Mouse (Mus musculus): ENCODE data around the gene Ppp1ca. TPM values are rescaled to one million over a fixed set of nuclear protein-coding genes. Genes with fewer than 3 reads are reported as not detected.

Gene Ppp1ca
- polyA plus RNA-seq, 1 experiment from 2014 or later: 284 TPM

DNA sequence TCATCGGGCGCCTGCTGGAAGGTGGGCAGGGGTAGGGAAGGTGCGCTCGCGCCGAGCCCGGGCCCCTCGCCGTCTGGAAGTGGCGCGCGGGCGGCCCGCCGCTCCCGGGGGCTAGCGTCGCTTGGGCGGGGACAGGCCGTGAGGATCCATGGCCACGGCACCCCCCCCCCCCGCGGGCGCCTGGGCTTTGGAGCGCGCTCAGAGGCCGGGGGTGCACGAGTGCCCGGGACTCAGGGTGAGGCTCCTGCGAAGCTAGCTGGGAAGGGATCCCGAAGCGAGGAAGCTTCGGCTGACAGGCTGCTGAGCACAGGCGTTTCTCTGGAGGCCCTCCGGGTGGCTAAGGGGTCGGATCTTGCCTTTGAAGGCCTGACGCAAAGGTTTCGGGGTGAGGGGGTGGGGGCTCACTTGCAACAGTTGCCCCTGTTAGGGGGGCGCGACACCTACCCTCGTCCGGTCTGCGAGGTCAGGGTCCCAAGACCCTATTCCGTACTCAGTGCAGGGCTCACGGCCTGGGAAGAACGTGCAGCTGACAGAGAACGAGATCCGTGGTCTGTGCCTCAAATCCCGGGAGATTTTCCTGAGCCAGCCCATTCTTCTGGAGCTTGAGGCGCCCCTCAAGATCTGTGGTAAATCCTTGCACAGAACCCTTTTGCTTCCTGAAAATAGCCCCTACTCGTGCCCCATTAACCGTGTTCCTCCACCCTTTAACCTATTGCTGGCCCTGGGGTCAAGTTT, 553 bp downstream of the Ppp1ca start:
- TF ChIP-seq EP300 (IDR thresholded peaks at IDR 0.05; ENCODE audit: low read depth): no peak
- TF ChIP-seq CTCF (IDR thresholded peaks at IDR 0.05; ENCODE audit: low read depth): no peak
- ATAC-seq: peak; percentile 53
- Histone ChIP-seq H3K36me3 (replicated peaks; ENCODE audit: insufficient read depth, low read length) (peaks cover 42% of the 10 kb centered on the region), H3K9ac (replicated peaks) (peak overlapping the region; percentile 93), H3K4me1 (ENCODE audit: insufficient read depth) (peaks cover 37% of the 10 kb centered on the region), H3K9me3 (ENCODE audit: low read length) (no peaks in the 10 kb centered on the region), H3K4me2 (ENCODE audit: low read depth, low read length) (peak overlapping the region; percentile 85), H3K27me3 (ENCODE audit: insufficient read depth, low read length) (no peaks in the 10 kb centered on the region), H3K27ac (ENCODE audit: low read depth) (peak overlapping the region; percentile 89), H3K4me3 (ENCODE audit: low read depth, low read length) (peak overlapping the region; percentile 88)
- DNase-seq: no peak
- 1% methylated on average over 35 of the region's 52 CpGs for WGBS (ENCODE audit: insufficient replicate concordance)

GRCm38 (mm10) chr19:4193129-4193528, 1.3 kb downstream of the Ppp1ca start:
- ATAC-seq (no peak), DNase-seq (no peak)
- no peaks in the 10 kb centered on the region for H3K9me3 ChIP-seq (ENCODE audit: low read length)
- H3K4me3 ChIP-seq (ENCODE audit: low read depth, low read length): peak overlapping the region; percentile 88
- H3K27ac ChIP-seq (ENCODE audit: low read depth): peak overlapping the region; percentile 89; the same call in 1 of the 2 replicates
- peaks cover 42% of the 10 kb centered on the region for H3K4me1 ChIP-seq (ENCODE audit: insufficient read depth)
- H3K9ac ChIP-seq (replicated peaks): peak overlapping the region; percentile 93
- no peak for TF ChIP-seq EP300 (IDR thresholded peaks at IDR 0.05; ENCODE audit: low read depth)
- no peak for TF ChIP-seq CTCF (IDR thresholded peaks at IDR 0.05; ENCODE audit: low read depth)
- WGBS (ENCODE audit: insufficient replicate concordance): 57% methylated on average over 6 of the region's 6 CpGs
- H3K36me3 ChIP-seq (replicated peaks; ENCODE audit: insufficient read depth, low read length): peaks cover 43% of the 10 kb centered on the region
- no peaks in the 10 kb centered on the region for H3K27me3 ChIP-seq (ENCODE audit: insufficient read depth, low read length)
- H3K4me2 ChIP-seq (ENCODE audit: low read depth, low read length): peak overlapping the region; percentile 85

- Histone ChIP-seq H3K9ac (replicated peaks) (no peak overlapping the region), H3K4me3 (ENCODE audit: low read depth, low read length) (no peak overlapping the region), H3K4me1 (ENCODE audit: insufficient read depth) (peaks cover 42% of the 10 kb centered on the region), H3K9me3 (ENCODE audit: low read length) (no peaks in the 10 kb centered on the region), H3K36me3 (replicated peaks; ENCODE audit: insufficient read depth, low read length) (peaks cover 50% of the 10 kb centered on the region), H3K27me3 (ENCODE audit: insufficient read depth, low read length) (no peaks in the 10 kb centered on the region), H3K27ac (ENCODE audit: low read depth) (no peak overlapping the region), H3K4me2 (ENCODE audit: low read depth, low read length) (no peak overlapping the region)
- DNase-seq (no peak), ATAC-seq (no peak)
- TF ChIP-seq CTCF (IDR thresholded peaks at IDR 0.05; ENCODE audit: low read depth): no peak
- TF ChIP-seq EP300 (IDR thresholded peaks at IDR 0.05; ENCODE audit: low read depth): no peak
- 73% methylated on average over 8 of the region's 8 CpGs for WGBS (ENCODE audit: insufficient replicate concordance)
Observed at GRCm38 (mm10) chr19:4194021-4194724, 2.3 kb downstream of the Ppp1ca start.

DNA sequence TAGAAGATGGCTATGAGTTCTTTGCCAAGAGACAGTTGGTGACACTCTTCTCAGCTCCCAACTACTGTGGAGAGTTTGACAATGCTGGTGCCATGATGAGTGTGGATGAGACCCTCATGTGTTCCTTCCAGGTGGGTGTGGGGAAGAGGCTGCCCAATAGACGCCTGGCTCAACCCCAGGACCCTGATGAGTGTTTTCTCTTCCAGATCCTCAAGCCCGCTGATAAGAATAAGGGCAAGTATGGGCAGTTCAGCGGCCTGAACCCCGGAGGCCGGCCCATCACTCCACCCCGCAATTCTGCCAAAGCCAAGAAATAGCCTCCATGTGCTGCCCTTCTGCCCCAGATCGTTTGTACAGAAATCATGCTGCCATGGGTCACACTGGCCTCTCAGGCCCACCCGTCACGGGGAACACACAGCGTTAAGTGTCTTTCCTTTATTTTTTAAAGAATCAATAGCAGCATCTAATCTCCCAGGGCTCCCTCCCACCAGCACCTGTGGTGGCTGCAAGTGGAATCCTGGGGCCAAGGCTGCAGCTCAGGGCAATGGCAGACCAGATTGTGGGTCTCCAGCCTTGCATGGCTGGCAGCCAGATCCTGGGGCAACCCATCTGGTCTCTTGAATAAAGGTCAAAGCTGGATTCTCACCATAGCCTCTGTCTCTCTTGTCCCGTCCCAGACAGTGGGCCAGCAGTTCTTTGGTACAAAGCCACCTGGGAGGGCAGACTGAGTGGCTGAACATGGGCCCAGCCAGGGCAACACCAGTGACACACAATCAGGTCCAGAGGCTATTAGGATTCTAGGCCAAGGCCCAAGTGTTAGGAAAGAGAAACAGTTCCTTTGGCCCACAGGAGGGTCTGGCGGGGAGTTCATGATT, 3.1 kb downstream of the Ppp1ca start:
- no peak overlapping the region for H3K9ac ChIP-seq (replicated peaks)
- H3K4me1 ChIP-seq (ENCODE audit: insufficient read depth): peaks cover 43% of the 10 kb centered on the region
- peaks cover 53% of the 10 kb centered on the region for H3K36me3 ChIP-seq (replicated peaks; ENCODE audit: insufficient read depth, low read length)
- no peak overlapping the region for H3K27ac ChIP-seq (ENCODE audit: low read depth)
- no peaks in the 10 kb centered on the region for H3K27me3 ChIP-seq (ENCODE audit: insufficient read depth, low read length)
- ATAC-seq: no peak
- DNase-seq: no peak
- no peak overlapping the region for H3K4me2 ChIP-seq (ENCODE audit: low read depth, low read length)
- H3K9me3 ChIP-seq (ENCODE audit: low read length): no peaks in the 10 kb centered on the region
- no peak for TF ChIP-seq CTCF (IDR thresholded peaks at IDR 0.05; ENCODE audit: low read depth)
- no peak for TF ChIP-seq EP300 (IDR thresholded peaks at IDR 0.05; ENCODE audit: low read depth)
- H3K4me3 ChIP-seq (ENCODE audit: low read depth, low read length): no peak overlapping the region
- WGBS (ENCODE audit: insufficient replicate concordance): 76% methylated on average over 12 of the region's 12 CpGs

DNA sequence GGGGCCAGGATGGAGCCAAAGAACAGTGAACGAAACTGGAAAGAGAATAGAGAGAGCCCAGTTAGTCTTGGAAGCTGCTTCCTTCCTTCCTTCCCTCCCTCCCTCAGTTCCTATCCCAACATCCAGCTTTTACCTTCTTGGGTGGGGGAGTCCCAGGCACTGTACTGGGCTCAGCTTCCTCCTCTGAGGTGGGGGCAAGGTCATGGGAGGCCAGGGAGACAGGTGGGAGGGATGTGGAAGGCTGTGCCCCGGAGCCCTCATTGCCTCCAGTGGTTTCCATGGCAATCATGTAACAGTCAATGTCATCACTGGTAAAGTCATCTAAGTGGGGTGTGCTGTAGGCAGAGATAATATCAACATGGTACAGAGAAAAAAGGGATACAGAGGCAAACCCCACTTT, 4.2 kb downstream of the Ppp1ca start:
- Histone ChIP-seq H3K27me3 (ENCODE audit: insufficient read depth, low read length) (no peaks in the 10 kb centered on the region), H3K9me3 (ENCODE audit: low read length) (no peaks in the 10 kb centered on the region), H3K4me2 (ENCODE audit: low read depth, low read length) (no peak overlapping the region), H3K27ac (ENCODE audit: low read depth) (no peak overlapping the region), H3K4me3 (ENCODE audit: low read depth, low read length) (no peak overlapping the region), H3K36me3 (replicated peaks; ENCODE audit: insufficient read depth, low read length) (peaks cover 53% of the 10 kb centered on the region), H3K4me1 (ENCODE audit: insufficient read depth) (peaks cover 46% of the 10 kb centered on the region), H3K9ac (replicated peaks) (no peak overlapping the region)
- DNase-seq (no peak), ATAC-seq (no peak)
- no peak for TF ChIP-seq CTCF (IDR thresholded peaks at IDR 0.05; ENCODE audit: low read depth)
- no peak for TF ChIP-seq EP300 (IDR thresholded peaks at IDR 0.05; ENCODE audit: low read depth)
- WGBS (ENCODE audit: insufficient replicate concordance): 50% methylated on average over 2 of the region's 2 CpGs

DNA sequence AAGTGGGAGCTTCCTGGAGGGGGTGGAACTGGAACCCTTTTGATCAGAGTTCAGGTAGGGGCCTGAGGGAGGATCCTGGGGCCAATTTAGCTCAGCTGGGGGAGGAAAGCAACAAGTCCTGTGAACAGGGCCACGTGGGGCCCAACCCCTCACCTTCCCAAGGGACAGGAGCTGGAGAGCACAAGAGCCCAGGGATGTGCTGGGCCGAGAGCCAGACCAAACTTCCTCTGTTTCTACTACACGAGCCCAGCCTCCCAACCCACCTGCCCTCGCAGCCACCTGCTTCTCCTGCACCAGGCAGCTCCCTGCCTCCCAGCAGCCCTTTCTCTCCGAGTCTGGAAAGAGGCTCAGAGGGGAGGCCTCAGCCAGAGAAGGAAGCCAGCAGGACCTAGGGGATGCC, 4.7 kb downstream of the Ppp1ca start:
- H3K4me3 ChIP-seq (ENCODE audit: low read depth, low read length): no peak overlapping the region
- H3K36me3 ChIP-seq (replicated peaks; ENCODE audit: insufficient read depth, low read length): peaks cover 53% of the 10 kb centered on the region
- DNase-seq: no peak
- no peak for ATAC-seq
- no peak overlapping the region for H3K9ac ChIP-seq (replicated peaks)
- 34% methylated on average over 5 of the region's 5 CpGs for WGBS (ENCODE audit: insufficient replicate concordance)
- no peaks in the 10 kb centered on the region for H3K27me3 ChIP-seq (ENCODE audit: insufficient read depth, low read length)
- no peaks in the 10 kb centered on the region for H3K9me3 ChIP-seq (ENCODE audit: low read length)
- TF ChIP-seq EP300 (IDR thresholded peaks at IDR 0.05; ENCODE audit: low read depth) (no peak), CTCF (IDR thresholded peaks at IDR 0.05; ENCODE audit: low read depth) (no peak)
- no peak overlapping the region for H3K4me2 ChIP-seq (ENCODE audit: low read depth, low read length)
- H3K4me1 ChIP-seq (ENCODE audit: insufficient read depth): peaks cover 41% of the 10 kb centered on the region
- no peak overlapping the region for H3K27ac ChIP-seq (ENCODE audit: low read depth)

Measured in liver, postnatal 0 days (tissue).